Mouse (Mus musculus) forebrain, embryonic 11.5 days (tissue): ENCODE measurements at regions not wholly inside any gene's neighbourhood (a gene's known extent, or its start where the extent isn't known, plus 50 kb on each side); places are given as distances from the start of the nearest gene placed in this dataset.

ENCODE experiments used
- ATAC-seq: fragments of 200-750 bp; cut with Nextera tagmentation; replicated peaks from 2 replicates; pipeline ENCODE4 v1.8.0; 2017; ENCODE audit warnings: moderate TSS enrichment; ENCODE audit not compliant: low FRiP score
- DNase-seq: peaks from one replicate; pipeline ENCODE4 v3.0.0-alpha.2; 2017; ENCODE audit warnings: low spot score
- H3K27ac ChIP-seq: fragments of 300-500 bp; sonication (generic); 2 replicates; pipeline ENCODE4 v1.5.1; 2014; ENCODE audit warnings: low read depth, low read length
- H3K27me3 ChIP-seq: fragments of 300-500 bp; sonication (generic); 2 replicates; pipeline ENCODE4 v1.6.1; 2014; ENCODE audit warnings: mild to moderate bottlenecking, low read length, mixed read lengths; ENCODE audit not compliant: control insufficient read depth, insufficient read depth
- H3K36me3 ChIP-seq: fragments of 300-500 bp; sonication (generic); 2 replicates; pipeline ENCODE4 v1.6.1; 2014; ENCODE audit warnings: mild to moderate bottlenecking, low read length, moderate library complexity, mixed read lengths; ENCODE audit not compliant: control insufficient read depth, insufficient read depth
- H3K4me1 ChIP-seq: fragments of 300-500 bp; sonication (generic); replicated peaks from 2 replicates; pipeline ENCODE4 v1.6.1; 2014; ENCODE audit warnings: low read length, mixed read lengths; ENCODE audit not compliant: control insufficient read depth, insufficient read depth
- H3K4me2 ChIP-seq: fragments of 300-500 bp; sonication (generic); 2 replicates; pipeline ENCODE4 v1.6.1; 2014; ENCODE audit warnings: low read depth, mild to moderate bottlenecking, low read length, moderate library complexity, mixed read lengths; ENCODE audit not compliant: severe bottlenecking
- H3K4me3 ChIP-seq: fragments of 300-500 bp; sonication (generic); 2 replicates; pipeline ENCODE4 v1.5.1; 2014; ENCODE audit warnings: low read depth, low read length
- H3K9ac ChIP-seq: fragments of 300-500 bp; sonication (generic); 2 replicates; pipeline ENCODE4 v1.6.1; 2014; ENCODE audit warnings: low read length
- H3K9me3 ChIP-seq: fragments of 300-500 bp; sonication (generic); 2 replicates; pipeline ENCODE4 v1.6.1; 2016; ENCODE audit warnings: low read length, mixed read lengths; ENCODE audit not compliant: control insufficient read depth
- WGBS: fragments of 180-500 bp; shearing (Covaris S2); extraction: QIAGEN DNeasy Blood & Tissue Kit; methylation state at CpG from one replicate; pipeline ENCODE4 v1.1.7; 2014; 5-methylcytosine and 5-hydroxymethylcytosine counted together

DNA sequence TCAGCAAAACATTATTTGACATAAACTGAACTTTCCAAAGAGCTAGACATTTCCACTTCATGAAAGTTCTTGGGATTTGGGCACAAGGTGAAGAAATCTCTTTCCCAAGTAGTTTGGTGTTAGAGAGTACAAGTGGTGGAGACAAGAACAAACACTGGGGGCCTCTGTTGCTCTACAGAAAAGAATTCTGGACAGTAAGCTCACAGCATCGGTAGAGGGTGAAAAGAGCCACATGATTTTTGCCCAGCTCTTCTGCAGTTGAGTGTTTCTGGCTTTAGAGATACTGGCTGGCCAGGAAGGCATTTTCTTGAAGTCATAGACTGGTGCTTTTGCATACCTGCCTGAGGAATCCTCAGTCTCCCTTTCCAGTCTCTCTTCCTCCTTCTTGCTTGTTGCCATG is 127.8 kb downstream of the Stk31 start:
- H3K27me3 ChIP-seq, result no peaks in the 10 kb centered on the region
- DNase-seq, result no peak
- ATAC-seq, result no peak

GRCm38 (mm10) chr6:49523696-49524095 is 128.3 kb downstream of the Stk31 start:
- Histone ChIP-seq H3K9ac (no peak overlapping the region), H3K27me3 (no peaks in the 10 kb centered on the region), H3K27ac (no peak overlapping the region), H3K36me3 (no peaks in the 10 kb centered on the region), H3K4me1 (no peaks in the 10 kb centered on the region), H3K9me3 (no peaks in the 10 kb centered on the region), H3K4me2 (no peak overlapping the region), H3K4me3 (no peak overlapping the region)
- no peak for ATAC-seq
- DNase-seq, result no peak
- 93% methylated on average over 7 of the region's 7 CpGs for whole genome bisulfite sequencing

More for the DNA sequence above, 127.8 kb downstream of the Stk31 start:
- H3K4me3 ChIP-seq, result no peak overlapping the region
- no peak overlapping the region for H3K4me2 ChIP-seq
- H3K27ac ChIP-seq, result no peak overlapping the region
- no peaks in the 10 kb centered on the region for H3K9me3 ChIP-seq
- no peak overlapping the region for H3K9ac ChIP-seq
- WGBS, result 30% methylated on average over 1 of the region's 1 CpGs
- H3K36me3 ChIP-seq, result no peaks in the 10 kb centered on the region
- H3K4me1 ChIP-seq, result no peaks in the 10 kb centered on the region

GRCm38 (mm10) chr6:49533956-49534355 is 138.6 kb downstream of the Stk31 start:
- H3K36me3 ChIP-seq, result no peaks in the 10 kb centered on the region
- H3K9ac ChIP-seq, result no peak overlapping the region
- no peak for ATAC-seq
- no peaks in the 10 kb centered on the region for H3K9me3 ChIP-seq
- 92% methylated on average over 8 of the region's 9 CpGs for WGBS
- H3K27ac ChIP-seq, result no peak overlapping the region
- H3K27me3 ChIP-seq, result no peaks in the 10 kb centered on the region
- no peak for DNase-seq
- H3K4me2 ChIP-seq, result no peak overlapping the region
- H3K4me3 ChIP-seq, result no peak overlapping the region
- H3K4me1 ChIP-seq, result no peaks in the 10 kb centered on the region

GRCm38 (mm10) chr6:49534551-49534950 is 139.1 kb downstream of the Stk31 start:
- Histone ChIP-seq H3K27ac (no peak overlapping the region), H3K4me1 (no peaks in the 10 kb centered on the region), H3K9me3 (no peaks in the 10 kb centered on the region), H3K4me2 (no peak overlapping the region), H3K27me3 (no peaks in the 10 kb centered on the region), H3K36me3 (no peaks in the 10 kb centered on the region), H3K9ac (no peak overlapping the region), H3K4me3 (no peak overlapping the region)
- no peak for ATAC-seq
- WGBS, result 90% methylated on average over 3 of the region's 3 CpGs
- no peak for DNase-seq

DNA sequence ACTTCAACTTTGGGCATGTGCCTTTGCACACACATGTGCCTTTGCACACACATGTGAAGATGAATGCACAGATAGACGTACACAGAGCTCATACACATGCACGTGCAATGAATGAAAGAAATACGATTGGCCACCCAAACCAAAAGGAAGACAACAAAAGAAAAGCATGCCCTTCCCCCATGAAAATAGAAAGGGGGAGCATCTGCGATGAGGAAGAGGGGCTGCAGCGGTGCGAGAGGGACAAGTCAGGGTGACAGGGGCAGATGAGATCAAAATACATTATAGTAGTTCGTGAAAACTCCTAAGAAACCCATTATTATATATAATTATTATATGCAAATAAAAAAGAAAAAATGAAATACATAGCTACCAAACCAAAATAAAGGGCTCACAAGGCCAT is 149.5 kb downstream of the Stk31 start:
- Histone ChIP-seq H3K9me3 (no peaks in the 10 kb centered on the region), H3K27me3 (no peaks in the 10 kb centered on the region), H3K4me2 (no peak overlapping the region), H3K9ac (no peak overlapping the region), H3K27ac (no peak overlapping the region), H3K36me3 (no peaks in the 10 kb centered on the region), H3K4me3 (no peak overlapping the region), H3K4me1 (no peaks in the 10 kb centered on the region)
- DNase-seq (no peak), ATAC-seq (no peak)
- WGBS, result 90% methylated on average over 7 of the region's 7 CpGs

DNA sequence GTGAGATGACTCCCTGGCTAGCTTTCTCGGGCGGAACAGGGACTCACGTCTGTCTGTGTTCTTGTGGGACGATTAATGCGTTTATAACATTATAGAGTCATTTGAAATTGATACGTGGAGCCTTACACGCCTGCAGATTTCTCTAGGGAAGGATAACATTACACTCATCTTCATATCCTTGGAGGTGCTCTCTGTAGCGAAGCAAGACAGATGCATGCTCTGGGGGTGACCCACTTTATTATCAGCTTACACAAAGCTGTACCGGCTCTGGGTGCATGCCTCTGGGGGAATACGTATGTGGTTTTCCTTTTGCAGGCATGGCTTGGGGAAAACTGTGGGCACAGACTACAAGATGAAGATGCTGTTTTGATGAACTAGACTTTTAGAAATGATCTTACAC is 159.7 kb downstream of the Stk31 start:
- H3K27me3 ChIP-seq, result no peaks in the 10 kb centered on the region
- H3K9me3 ChIP-seq, result no peaks in the 10 kb centered on the region
- no peak overlapping the region for H3K9ac ChIP-seq
- no peaks in the 10 kb centered on the region for H3K36me3 ChIP-seq
- ATAC-seq (no peak), DNase-seq (no peak)
- H3K4me2 ChIP-seq, result no peak overlapping the region
- WGBS, result 88% methylated on average over 10 of the region's 10 CpGs
- H3K4me1 ChIP-seq, result no peaks in the 10 kb centered on the region
- H3K27ac ChIP-seq, result no peak overlapping the region
- H3K4me3 ChIP-seq, result no peak overlapping the region

GRCm38 (mm10) chr6:49558508-49558907 is 163.1 kb downstream of the Stk31 start:
- 75% methylated on average over 1 of the region's 1 CpGs for WGBS
- no peak for ATAC-seq
- DNase-seq, result no peak

DNA sequence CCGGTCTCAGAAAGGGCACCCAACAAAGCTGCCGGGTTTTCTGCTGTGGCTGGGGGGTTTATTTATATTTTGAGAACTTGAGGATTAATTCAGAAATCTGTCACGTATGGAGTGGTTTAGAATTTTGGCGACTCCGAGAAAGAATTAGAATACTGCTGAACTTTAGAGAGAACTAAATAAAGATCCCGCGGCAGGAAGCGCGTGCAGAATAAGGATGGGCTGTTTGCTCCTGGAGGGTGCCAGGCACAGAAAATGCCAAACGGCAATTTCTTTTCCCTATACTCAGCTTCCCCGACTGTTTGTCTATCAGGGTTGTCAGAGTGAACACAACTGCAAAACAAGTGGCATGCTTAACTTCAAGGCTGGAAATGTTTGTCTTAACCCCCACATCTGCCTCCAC is 163.7 kb downstream of the Stk31 start:
- DNase-seq (no peak), ATAC-seq (no peak)
- Histone ChIP-seq H3K4me1 (no peaks in the 10 kb centered on the region), H3K27me3 (no peaks in the 10 kb centered on the region), H3K9ac (no peak overlapping the region), H3K4me3 (no peak overlapping the region), H3K27ac (no peak overlapping the region), H3K4me2 (no peak overlapping the region), H3K36me3 (no peaks in the 10 kb centered on the region), H3K9me3 (no peaks in the 10 kb centered on the region)
- WGBS, result 90% methylated on average over 11 of the region's 11 CpGs

More at GRCm38 (mm10) chr6:49558508-49558907, 163.1 kb downstream of the Stk31 start:
- Histone ChIP-seq H3K9ac (no peak overlapping the region), H3K4me3 (no peak overlapping the region), H3K27me3 (no peaks in the 10 kb centered on the region), H3K36me3 (no peaks in the 10 kb centered on the region), H3K4me1 (no peaks in the 10 kb centered on the region), H3K4me2 (no peak overlapping the region), H3K9me3 (no peaks in the 10 kb centered on the region), H3K27ac (no peak overlapping the region)

DNA sequence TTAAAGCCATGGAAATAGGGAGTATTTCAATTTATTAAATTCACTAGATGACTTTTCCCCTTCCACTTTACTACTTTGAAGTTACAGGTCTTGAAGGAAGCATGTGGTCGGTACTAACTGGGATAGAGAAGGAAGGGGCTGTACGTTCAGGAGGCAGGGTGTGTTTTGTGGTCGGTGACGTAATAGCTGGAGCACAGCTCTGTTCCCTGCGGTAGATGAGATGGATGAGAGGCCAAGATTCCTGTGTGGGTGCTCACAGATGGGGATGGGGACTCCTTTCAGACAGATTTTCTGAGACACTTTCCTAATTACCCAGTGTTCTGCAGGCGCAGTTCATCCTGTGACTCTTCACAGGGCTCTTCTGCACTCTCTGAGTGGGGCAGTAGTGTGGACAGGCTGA is 182.9 kb downstream of the Stk31 start:
- no peak for DNase-seq
- 82% methylated on average over 6 of the region's 6 CpGs for WGBS
- no peak for ATAC-seq
- Histone ChIP-seq H3K27me3 (no peaks in the 10 kb centered on the region), H3K4me1 (no peaks in the 10 kb centered on the region), H3K36me3 (no peaks in the 10 kb centered on the region), H3K27ac (no peak overlapping the region), H3K4me2 (no peak overlapping the region), H3K9ac (no peak overlapping the region), H3K4me3 (no peak overlapping the region), H3K9me3 (no peaks in the 10 kb centered on the region)
